Mouse (Mus musculus) brain, embryonic 18.5 days (tissue): ENCODE results near the gene Lrrn3.

Source experiments
- DNase-seq: peaks from one replicate; pipeline ENCODE4 v3.0.0-alpha.2; 2012; ENCODE audit warnings: low read depth, low spot score

Lrrn3 gene

GRCm38 (mm10) chr12:41486331-41486730 is at the start of gene Lrrn3:
Gene Lrrn3, minus strand, starts transcription at chr12:41486431.
- no peak for DNase-seq

DNA sequence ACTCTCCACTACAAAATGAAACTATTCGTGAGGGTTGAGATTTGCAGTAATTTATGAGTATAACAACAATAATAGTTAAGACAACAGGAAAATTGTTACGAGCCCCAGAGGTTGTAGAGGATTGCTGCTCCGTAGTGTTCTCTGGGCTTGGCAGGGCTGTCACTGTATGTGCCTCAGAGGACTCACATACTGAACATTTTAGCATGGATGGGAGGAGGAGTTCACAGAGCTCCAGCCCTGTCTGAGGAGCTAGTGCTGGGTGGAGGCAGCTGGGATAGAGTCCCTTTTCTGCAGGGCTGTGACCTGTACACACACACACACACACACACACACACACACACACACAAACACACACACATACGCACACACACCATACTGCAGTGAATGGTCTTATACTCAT is 42.2 kb upstream of the Lrrn3 start:
- no peak for DNase-seq

- no peak for DNase-seq
These were observed 40.5 kb upstream of the Lrrn3 start for GRCm38 (mm10) chr12:41526688-41527087.

DNA sequence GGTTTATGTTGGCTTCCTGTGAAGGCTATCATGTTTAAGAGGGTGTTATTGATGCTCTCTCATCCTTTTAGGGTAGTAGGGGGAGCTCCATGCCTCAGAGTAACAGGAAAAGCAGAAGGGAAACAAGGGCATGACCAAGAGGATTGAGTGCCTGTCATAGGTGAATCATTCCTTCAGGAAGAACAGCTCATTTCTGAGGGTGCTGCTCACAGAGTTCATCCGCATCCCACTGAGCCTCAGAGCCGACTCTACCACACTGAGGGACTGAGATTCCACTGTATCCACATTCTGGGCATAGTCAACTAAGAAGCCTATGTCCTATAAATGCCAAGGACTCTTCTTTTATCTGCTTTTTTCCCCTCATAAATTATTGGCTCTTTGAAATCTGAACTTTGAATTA is 35.4 kb upstream of the Lrrn3 start:
- no peak for DNase-seq

DNA sequence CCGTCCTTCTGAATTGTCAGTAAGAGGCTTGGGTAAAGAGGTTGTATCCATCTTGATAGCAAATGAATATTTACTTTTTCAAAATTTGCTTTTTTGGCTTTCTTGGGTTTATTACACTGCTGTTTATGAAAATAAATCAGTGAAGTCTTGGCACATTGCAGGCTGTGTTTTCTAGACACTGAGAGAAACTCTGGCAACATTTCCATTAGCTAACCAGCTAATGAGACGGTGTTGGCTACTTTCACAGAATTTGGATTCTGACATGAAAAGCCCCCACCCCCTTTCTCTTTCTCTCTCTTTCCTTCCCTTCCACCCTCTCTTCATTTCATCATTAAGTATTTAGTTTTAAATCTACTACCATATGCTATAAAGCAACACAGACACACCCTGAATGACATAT is 34.1 kb upstream of the Lrrn3 start:
- DNase-seq = no peak

DNA sequence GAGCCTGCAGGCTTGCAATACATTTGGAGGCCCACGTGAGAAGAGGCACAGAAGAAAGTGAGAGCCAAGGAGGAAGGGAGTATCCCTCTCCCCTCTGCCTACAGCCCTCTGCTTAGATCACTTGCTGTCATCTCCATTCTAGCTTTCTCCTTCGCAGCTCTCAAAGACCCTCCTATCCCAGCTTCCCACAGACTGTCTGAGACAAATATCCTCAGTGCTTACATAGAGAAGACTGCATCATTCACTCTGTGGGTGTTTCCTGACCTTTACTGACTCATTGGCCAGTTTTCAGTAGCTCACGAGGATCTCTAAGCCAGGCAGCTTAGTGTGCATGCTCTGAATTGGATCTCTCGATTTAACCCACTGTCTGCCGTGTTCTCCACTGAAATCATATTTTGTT is 32.7 kb upstream of the Lrrn3 start:
- DNase-seq = no peak

- DNase-seq = no peak
These were observed 24.4 kb upstream of the Lrrn3 start for GRCm38 (mm10) chr12:41510588-41510987.

DNA sequence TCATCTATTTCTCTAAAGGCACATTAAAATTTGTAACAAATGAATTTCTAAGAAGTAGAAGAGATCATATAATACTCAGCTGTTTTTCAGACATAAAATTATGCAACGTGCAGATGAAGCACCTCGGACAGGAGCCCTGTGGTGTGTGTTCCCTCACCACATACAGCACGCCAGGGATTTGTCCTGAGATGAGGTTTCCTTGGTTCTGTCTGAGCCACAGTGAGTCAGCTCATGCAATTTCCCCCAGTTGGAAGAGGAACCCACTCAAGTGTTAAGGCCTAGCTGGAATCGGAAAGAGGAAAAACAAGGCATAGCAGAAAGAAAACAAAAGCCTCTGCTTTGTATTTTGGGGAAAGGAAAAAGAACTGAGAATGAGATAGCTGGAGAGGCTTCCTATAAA is 22.4 kb upstream of the Lrrn3 start:
- DNase-seq = no peak

GRCm38 (mm10) chr12:41500049-41500820 is 14.0 kb upstream of the Lrrn3 start:
- no peak for DNase-seq

DNA sequence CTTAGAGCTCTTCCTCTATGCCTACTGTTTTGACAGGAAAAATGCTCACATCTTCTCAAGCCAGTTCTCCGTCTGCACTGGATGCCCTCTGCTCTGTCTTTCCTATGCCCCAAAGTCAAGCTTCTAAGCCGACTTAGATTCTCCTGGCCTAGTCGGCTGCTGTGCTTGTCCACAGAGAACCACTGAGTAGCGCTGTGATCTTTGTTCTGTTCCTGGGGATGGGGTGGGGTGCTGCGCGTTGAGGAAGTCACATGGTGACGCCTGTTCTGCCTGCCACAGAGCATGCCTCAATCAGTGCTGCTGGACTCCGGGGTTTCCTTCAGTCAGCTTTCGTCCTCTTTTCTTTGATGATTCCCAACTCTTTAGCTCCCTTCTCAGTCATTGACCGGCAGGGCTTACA is 8.4 kb upstream of the Lrrn3 start:
- DNase-seq = no peak

DNA sequence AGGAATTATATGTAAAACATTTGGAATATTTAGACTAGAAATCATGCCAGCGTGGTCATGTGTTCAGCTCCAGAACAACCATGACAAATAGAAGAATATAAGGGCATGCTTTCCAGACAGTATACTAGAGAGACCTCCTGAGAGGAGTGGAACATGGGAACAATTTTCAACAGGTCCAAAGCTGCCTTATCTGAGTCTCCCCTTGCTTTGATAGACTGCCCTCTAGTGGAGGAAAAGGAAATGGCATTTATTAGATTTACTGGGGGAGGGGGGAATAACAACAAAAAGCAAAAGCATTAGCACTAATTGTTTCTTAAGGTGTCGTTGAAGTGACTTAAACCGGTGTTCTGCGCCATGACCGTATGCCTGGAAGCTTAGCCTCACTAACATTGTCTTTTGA is 774 bp upstream of the Lrrn3 start:
- peak; percentile 16 for DNase-seq

DNA sequence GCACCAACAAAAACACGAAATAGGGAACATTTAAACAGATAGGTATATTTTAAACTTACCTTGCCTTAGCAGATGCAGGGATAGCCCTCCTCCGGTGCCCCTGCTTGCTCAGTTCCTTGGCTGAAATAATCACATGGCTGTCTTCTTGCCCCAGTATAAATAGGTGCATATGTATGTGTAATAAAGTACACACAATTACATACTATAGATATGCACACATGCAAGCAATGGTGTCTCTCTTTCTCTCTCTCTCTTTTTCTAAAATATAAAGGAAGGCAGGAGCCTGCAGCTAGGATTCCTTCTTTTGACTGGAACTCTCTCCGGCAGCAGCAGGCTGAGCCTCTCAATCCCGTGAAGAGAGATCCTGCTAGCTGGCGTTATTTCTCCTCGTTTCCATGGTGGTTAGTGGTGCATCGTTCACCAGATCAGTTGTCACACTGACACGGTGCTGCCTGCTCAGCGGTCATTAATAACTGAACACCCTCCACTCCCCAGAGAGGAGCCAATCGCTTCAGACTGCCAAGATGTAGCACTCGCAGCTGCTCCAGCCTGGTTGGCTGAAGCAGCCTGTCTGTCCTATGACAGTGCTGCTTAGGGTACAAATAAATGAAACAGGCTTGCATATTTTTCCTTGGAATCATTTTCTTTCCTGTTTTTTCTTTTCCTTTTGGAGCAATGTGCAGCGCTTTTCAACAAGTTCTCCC is 567 bp downstream of the Lrrn3 start:
- DNase-seq = peak; percentile 79

DNA sequence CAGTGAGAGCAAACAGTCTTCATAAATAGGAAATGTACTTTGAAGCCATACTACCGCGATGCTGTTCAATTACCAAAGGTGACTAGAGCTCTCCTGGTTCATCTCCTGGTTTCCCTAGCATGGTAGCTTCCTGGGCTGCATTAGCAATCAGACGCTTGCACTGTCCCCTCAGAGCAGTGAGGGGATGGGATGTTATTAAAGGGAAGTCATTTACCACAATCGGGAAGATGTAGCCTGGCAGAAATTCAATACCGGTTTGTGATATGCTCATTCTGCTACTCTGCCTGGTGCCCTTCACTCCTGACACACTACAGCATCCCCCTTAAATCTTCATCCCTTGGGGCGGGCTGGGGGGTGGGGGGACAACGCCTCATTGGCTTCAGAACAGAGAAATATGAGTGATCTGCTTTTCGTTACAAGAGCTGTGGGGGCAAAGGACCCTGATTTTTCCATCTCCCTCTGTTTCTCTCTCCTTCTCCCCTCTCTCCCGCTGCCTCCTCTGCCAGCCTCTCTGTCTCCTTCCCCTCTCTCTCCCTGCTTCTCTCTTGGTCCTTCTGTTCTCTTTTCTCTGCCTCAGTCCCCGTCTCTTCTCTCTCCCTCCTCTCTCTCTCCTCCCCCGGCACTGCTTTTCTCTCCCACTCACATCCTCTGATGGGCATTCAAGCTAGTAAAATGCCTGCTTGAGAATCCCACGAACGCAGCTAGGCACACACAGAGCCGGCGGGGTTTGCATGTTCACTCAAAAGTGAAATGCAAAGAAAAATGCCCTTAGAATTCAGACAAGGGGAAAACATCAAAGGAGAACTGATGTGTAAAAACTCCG is 1.3 kb downstream of the Lrrn3 start:
- DNase-seq = peak; percentile 37

GRCm38 (mm10) chr12:41483593-41484451 is 2.4 kb downstream of the Lrrn3 start:
- DNase-seq = peak; percentile 40

DNA sequence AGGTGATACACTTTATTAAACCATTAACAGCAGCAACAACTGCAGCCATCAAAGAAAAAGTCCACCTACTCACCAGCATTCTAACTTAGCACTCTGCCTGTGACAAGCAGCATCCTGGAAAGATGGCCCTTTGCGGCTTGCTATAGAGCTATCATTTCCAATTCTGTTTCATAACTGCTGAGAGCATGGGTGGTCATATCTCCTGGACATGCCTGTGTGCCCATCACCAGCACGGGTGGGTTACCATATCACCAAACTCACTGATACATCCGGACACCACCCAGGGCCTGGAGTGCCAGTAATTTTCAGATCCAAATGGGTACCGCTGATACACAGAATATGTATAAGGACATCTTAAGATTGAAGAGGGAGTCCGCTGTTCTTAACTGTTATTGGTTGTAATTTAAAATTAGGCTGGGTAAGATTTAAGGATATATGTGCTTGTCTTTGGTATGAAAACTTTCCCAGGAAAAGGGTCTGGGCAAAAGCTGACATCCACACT is 3.1 kb downstream of the Lrrn3 start:
- no peak for DNase-seq

DNA sequence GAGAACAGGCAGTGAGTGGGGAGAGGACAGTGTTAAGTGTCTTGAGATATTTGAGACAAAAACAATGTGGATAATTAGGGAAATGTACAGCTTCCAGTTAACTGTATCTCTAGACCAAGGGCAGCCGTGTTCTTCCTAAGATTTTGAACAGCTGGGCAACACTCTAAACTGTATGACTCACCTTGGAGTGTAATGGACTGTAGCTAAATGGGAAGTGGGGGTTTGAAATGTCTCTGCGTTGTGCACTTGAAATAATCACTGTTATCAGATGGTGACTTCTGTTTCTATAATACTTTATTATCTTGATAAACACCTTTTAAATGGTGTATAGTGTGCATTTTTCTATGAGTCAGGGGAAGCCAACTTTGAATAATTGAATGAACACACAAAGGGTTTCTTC is 4.7 kb downstream of the Lrrn3 start:
- no peak for DNase-seq

DNA sequence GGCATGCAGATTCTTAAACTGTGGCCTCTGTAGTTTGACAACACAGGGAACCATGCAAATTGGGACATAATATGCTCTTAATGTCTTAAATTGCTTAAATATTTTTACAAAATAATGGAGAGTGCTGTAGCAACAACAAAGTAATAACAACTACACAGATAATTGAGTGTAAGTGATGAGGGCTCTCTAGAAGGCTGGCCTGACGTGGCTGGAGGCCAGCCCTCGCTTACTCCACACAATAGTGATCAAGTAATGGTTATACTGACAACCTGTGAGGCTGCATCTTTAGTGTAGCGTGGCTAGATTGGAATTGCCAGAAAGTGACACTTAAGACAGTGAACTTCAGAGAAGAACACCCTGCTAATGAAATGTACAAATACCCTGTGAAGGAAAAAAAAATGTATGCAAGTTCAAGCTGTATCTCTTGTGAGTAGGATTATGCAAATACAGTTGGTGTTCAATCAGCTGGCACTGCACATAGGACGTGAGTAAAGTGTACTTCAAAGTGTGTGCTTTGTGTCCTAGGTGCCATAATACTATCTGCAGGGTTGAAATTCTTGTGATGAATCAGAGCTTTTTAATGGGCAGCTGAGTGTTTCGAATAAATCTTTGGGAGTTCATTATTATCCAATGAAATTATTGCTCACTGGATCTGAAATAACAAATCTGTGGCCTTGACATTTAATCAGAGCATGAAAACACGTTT is 17.0 kb downstream of the Lrrn3 start:
- no peak for DNase-seq

- DNase-seq = no peak
These were observed 17.7 kb downstream of the Lrrn3 start for GRCm38 (mm10) chr12:41468374-41468991.

- DNase-seq = no peak
These were observed 47.8 kb downstream of the Lrrn3 start for GRCm38 (mm10) chr12:41438446-41438845.
